Mouse (Mus musculus) liver, embryonic 14.5 days (tissue): ENCODE results near the gene Rag1. TPM values are rescaled to one million over a fixed set of nuclear protein-coding genes. Genes with fewer than 3 reads are reported as not detected.
A peak's percentile ranks its signal among the peaks of the same experiment; 100 is the strongest.

ENCODE experiments used
- ATAC-seq: fragments of 200-750 bp; cut with Nextera tagmentation; 2 replicates; pipeline ENCODE4 v1.8.0; 2017; ENCODE audit warnings: moderate number of reproducible peaks, mild to moderate bottlenecking, moderate library complexity; ENCODE audit not compliant: insufficient read depth
- DNase-seq, 3 experiments: peaks; one replicate each; pipeline ENCODE4 v3.0.0-alpha.2; 2012 to 2013; ENCODE audit warnings: low read depth in 3 of 3, low spot score in 3 of 3
- H3K27ac ChIP-seq: fragments of 300-500 bp; sonication (generic); 2 replicates; pipeline ENCODE4 v1.5.1; 2014; ENCODE audit warnings: moderate library complexity, mild to moderate bottlenecking, control low read depth, inconsistent platforms
- H3K27me3 ChIP-seq: fragments of 300-500 bp; sonication (generic); 2 replicates; pipeline ENCODE4 v1.6.1; 2014; ENCODE audit warnings: mild to moderate bottlenecking, low read length, moderate library complexity; ENCODE audit not compliant: control insufficient read depth, insufficient read depth
- H3K36me3 ChIP-seq: fragments of 300-500 bp; sonication (generic); replicated peaks from 2 replicates; pipeline ENCODE4 v1.6.1; 2014; ENCODE audit warnings: low read depth; ENCODE audit not compliant: control insufficient read depth, insufficient read depth
- H3K4me1 ChIP-seq, 2 experiments: fragments of 200-500 bp in 1 of 2; fragments of 300-500 bp in 1 of 2; sonication (generic) in 1 of 2; replicated peaks; 2 replicates each; pipeline ENCODE4 v1.6.1; 2012 to 2014; ENCODE audit warnings: antibody characterized with exemption in 1 of 2, inconsistent platforms in 1 of 2, low read length in 1 of 2; ENCODE audit not compliant: control insufficient read depth in 2 of 2, insufficient read depth in 2 of 2
- H3K4me2 ChIP-seq: fragments of 300-500 bp; sonication (generic); 2 replicates; pipeline ENCODE4 v1.6.1; 2014; ENCODE audit warnings: low read depth, mild to moderate bottlenecking, control low read depth, moderate library complexity
- H3K4me3 ChIP-seq, 2 experiments: fragments of 200-500 bp in 1 of 2; fragments of 300-500 bp in 1 of 2; sonication (generic) in 1 of 2; 2 replicates each; pipeline ENCODE4 v1.5.1; 2012 to 2014; ENCODE audit warnings: low read depth in 2 of 2, low read length in 2 of 2, mild to moderate bottlenecking in 2 of 2, control low read depth in 1 of 2, inconsistent platforms in 1 of 2, moderate library complexity in 1 of 2; ENCODE audit not compliant: insufficient read depth in 1 of 2
- H3K9ac ChIP-seq: fragments of 300-500 bp; sonication (generic); replicated peaks from 2 replicates; pipeline ENCODE4 v1.6.1; 2014; ENCODE audit warnings: mild to moderate bottlenecking, control low read depth, moderate library complexity
- H3K9me3 ChIP-seq: fragments of 300-500 bp; sonication (generic); 2 replicates; pipeline ENCODE4 v1.6.1; 2016; ENCODE audit warnings: low read length, mixed read lengths; ENCODE audit not compliant: control insufficient read depth
- CTCF ChIP-seq: IDR thresholded peaks from 2 replicates; pipeline ENCODE4 v1.5.1; 2016; ENCODE audit warnings: antibody characterized with exemption, low read depth, control low read depth
- EP300 ChIP-seq: IDR thresholded peaks from 2 replicates; pipeline ENCODE4 v1.6.1; 2016; ENCODE audit warnings: antibody characterized with exemption, low read depth
- WGBS: fragments of 180-500 bp; shearing (Covaris S2); extraction: QIAGEN DNeasy Blood & Tissue Kit; methylation state at CpG from one replicate; pipeline ENCODE4 v1.1.7; 2014; ENCODE audit not compliant: insufficient replicate concordance; 5-methylcytosine and 5-hydroxymethylcytosine counted together
- polyA plus RNA-seq, 2 experiments: library from polyadenylated mRNA; depleted of rRNA in 1 of 2; stranded (reverse) in 1 of 2; unstranded in 1 of 2; fragments of >200 nt; fragmentation: Nextera tagmentation in 1 of 2; extraction: Ambion mirVana in 1 of 2; gene quantifications; 2 replicates each; pipeline versions ENCODE4 v1.2.1 to v1.2.3; 2012 to 2014

Gene Rag1
- polyA plus RNA-seq, 2 experiments = 0.19 to 0.32 TPM

DNA sequence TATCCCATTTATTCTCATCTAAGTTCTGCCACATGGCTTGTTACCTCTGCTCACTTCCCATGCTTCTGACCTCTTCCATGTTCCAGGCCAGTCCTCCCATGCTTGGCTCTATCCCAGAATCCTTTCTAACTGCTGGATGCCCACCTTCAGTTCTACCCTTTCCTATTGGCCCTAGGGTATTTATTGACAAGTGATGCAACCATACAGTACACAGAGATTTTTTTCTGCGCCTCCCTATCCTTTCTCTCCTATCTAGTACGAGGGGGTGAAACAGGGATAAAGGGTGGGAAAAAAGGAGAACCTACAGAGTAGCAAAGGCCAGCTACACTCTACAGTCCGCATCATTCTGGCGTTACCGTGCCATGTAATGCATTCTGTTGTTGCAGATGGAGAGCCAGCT, 38.7 kb upstream of the Rag1 start:
- 83% methylated on average over 5 of the region's 5 CpGs for WGBS
- no peak for ATAC-seq

GRCm38 (mm10) chr2:101684421-101684820, 35.1 kb upstream of the Rag1 start:
- H3K9me3 ChIP-seq = no peaks in the 10 kb centered on the region
- H3K4me1 ChIP-seq = peaks cover under 1 to 2% of the 10 kb centered on the region in 2 experiments
- no peak overlapping the region for H3K4me3 ChIP-seq
- ATAC-seq (no peak), DNase-seq (no peak)
- no peak overlapping the region for H3K9ac ChIP-seq
- no peak overlapping the region for H3K27ac ChIP-seq
- TF ChIP-seq EP300 (no peak), CTCF (no peak)
- peaks cover 4% of the 10 kb centered on the region for H3K36me3 ChIP-seq
- no peak overlapping the region for H3K4me2 ChIP-seq
- 83% methylated on average over 12 of the region's 12 CpGs for WGBS
- H3K27me3 ChIP-seq = no peaks in the 10 kb centered on the region

More for the DNA sequence above, 38.7 kb upstream of the Rag1 start:
- Histone ChIP-seq H3K9ac (no peak overlapping the region), H3K36me3 (peaks cover 7% of the 10 kb centered on the region), H3K9me3 (no peaks in the 10 kb centered on the region), H3K4me2 (no peak overlapping the region), H3K27ac (no peak overlapping the region), H3K4me1 (no peaks in the 10 kb centered on the region), H3K27me3 (no peaks in the 10 kb centered on the region), H3K4me3 (no peak overlapping the region)
- no peak for DNase-seq
- TF ChIP-seq EP300 = no peak
- TF ChIP-seq CTCF = no peak

- ATAC-seq (no peak), DNase-seq (peak in 1 of 3 experiments; percentile 54)
- Histone ChIP-seq H3K4me3 (peak overlapping the region; percentile 89 to 93), H3K9ac (peak overlapping the region; percentile 73), H3K9me3 (no peaks in the 10 kb centered on the region), H3K27ac (no peak overlapping the region), H3K4me2 (peak overlapping the region; percentile 84), H3K4me1 (peaks cover 4 to 5% of the 10 kb centered on the region in 2 experiments), H3K27me3 (no peaks in the 10 kb centered on the region), H3K36me3 (no peaks in the 10 kb centered on the region)
- 5% methylated on average over 15 of the region's 15 CpGs for WGBS
- no peak for TF ChIP-seq EP300
- no peak for TF ChIP-seq CTCF
These were observed 30.0 kb upstream of the Rag1 start for GRCm38 (mm10) chr2:101679164-101679784.

- TF ChIP-seq EP300 (no peak), CTCF (peak; percentile 85)
- Histone ChIP-seq H3K9me3 (no peaks in the 10 kb centered on the region), H3K4me1 (peaks cover 4 to 5% of the 10 kb centered on the region in 2 experiments), H3K36me3 (no peaks in the 10 kb centered on the region), H3K27ac (no peak within 1 kb of the TSS), H3K4me2 (peak within 1 kb of the TSS; percentile 84), H3K9ac (peak within 1 kb of the TSS; percentile 73), H3K27me3 (no peaks in the 10 kb centered on the region), H3K4me3 (peak within 1 kb of the TSS; percentile 89 to 93)
- WGBS = under 1% methylated on average over 68 of the region's 68 CpGs
- ATAC-seq = peak; percentile 89
- DNase-seq = peak; percentile 55 to 67 (median 63)
These were observed 29.1 kb upstream of the Rag1 start, which contains the start of gene Traf6 for GRCm38 (mm10) chr2:101678236-101679021. TSS of gene Traf6 (plus strand) at chr2:101678429.

DNA sequence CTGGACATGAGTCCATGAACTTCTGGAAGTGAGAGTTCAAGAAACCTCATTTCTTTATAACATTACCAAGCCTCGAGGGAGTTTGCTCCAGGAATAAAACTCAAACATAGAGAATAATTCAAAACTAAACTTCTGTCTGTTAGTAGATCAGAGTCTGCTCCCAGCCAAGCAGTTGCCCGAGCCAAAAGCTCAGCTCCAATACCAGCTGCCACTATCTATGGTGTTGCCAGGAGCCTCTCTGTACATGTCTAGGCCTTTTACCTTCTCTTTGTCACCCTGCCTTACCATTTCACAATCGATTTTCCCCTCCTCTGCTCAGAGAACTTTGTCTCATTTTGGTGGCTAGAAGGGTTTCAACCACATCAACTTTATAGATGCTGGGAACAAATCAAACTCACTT, 24.2 kb upstream of the Rag1 start:
- no peak overlapping the region for H3K4me2 ChIP-seq
- no peak for TF ChIP-seq CTCF
- TF ChIP-seq EP300 = no peak
- 32% methylated on average over 3 of the region's 3 CpGs for WGBS

More for the DNA sequence above, 24.2 kb upstream of the Rag1 start:
- H3K4me1 ChIP-seq = peaks cover 0 to 2% of the 10 kb centered on the region in 2 experiments; a peak in 2 of 4 replicates
- no peak overlapping the region for H3K27ac ChIP-seq
- no peak for ATAC-seq
- H3K9me3 ChIP-seq = no peaks in the 10 kb centered on the region
- H3K4me3 ChIP-seq = no peak overlapping the region
- DNase-seq = no peak
- no peaks in the 10 kb centered on the region for H3K27me3 ChIP-seq
- no peak overlapping the region for H3K9ac ChIP-seq
- no peaks in the 10 kb centered on the region for H3K36me3 ChIP-seq
